Mouse (Mus musculus): ENCODE results near the gene Lrrc1.

- TF ChIP-seq POLR2AphosphoS2 (IDR thresholded peaks at IDR 0.05; ENCODE audit: low read length): no peak
- no peak for TF ChIP-seq ZC3H11A (IDR thresholded peaks at IDR 0.05; ENCODE audit: low read depth, low read length)
- no peak for TF ChIP-seq CHD2 (IDR thresholded peaks at IDR 0.05; ENCODE audit: low read length)
- no peak for TF ChIP-seq CTCF (IDR thresholded peaks at IDR 0.05 in 2 of 3, conservative IDR thresholded peaks at IDR 0.05 in 1 of 3; ENCODE audit: control insufficient read depth in 1 of 3, insufficient read depth in 1 of 3, low read depth in 2 of 3, low read length in 3 of 3, poor library complexity in 1 of 3, severe bottlenecking in 1 of 3)
- TF ChIP-seq SIN3A (IDR thresholded peaks at IDR 0.05; ENCODE audit: low read length): peak; percentile 67
- TF ChIP-seq MAX (IDR thresholded peaks at IDR 0.05; ENCODE audit: low read length): no peak
- no peak for TF ChIP-seq JUND (IDR thresholded peaks at IDR 0.05; ENCODE audit: low read depth, low read length)
- peak; percentile 99 for TF ChIP-seq ZNF384 (IDR thresholded peaks at IDR 0.05; ENCODE audit: low read depth, low read length)
- no peak for TF ChIP-seq TAL1 (IDR thresholded peaks at IDR 0.05; ENCODE audit: low read length)
These were observed 25.5 kb downstream of the Lrrc1 start for GRCm38 (mm10) chr9:77519198-77519597.

Data from MEL (cell line).